Mouse (Mus musculus) embryonic facial prominence, embryonic 14.5 days (tissue): ENCODE measurements around the gene Irak4. TPM values are rescaled to one million over a fixed set of nuclear protein-coding genes. Genes with fewer than 3 reads are reported as not detected.

Experiments
- ATAC-seq: fragments of 200-750 bp; cut with Nextera tagmentation; 2 replicates; pipeline ENCODE4 v1.8.0; 2017; ENCODE audit warnings: low read depth, moderate number of reproducible peaks, moderate TSS enrichment
- DNase-seq: peaks from one replicate; pipeline ENCODE4 v3.0.0-alpha.2; 2015; ENCODE audit warnings: low spot score
- H3K27ac ChIP-seq: fragments of 300-500 bp; sonication (generic); replicated peaks from 2 replicates; pipeline ENCODE4 v1.5.1; 2014; ENCODE audit warnings: low read depth, mild to moderate bottlenecking, low read length, moderate library complexity
- H3K27me3 ChIP-seq: fragments of 300-500 bp; sonication (generic); replicated peaks from 2 replicates; pipeline ENCODE4 v1.6.1; 2014; ENCODE audit warnings: low read length; ENCODE audit not compliant: control insufficient read depth, insufficient read depth
- H3K36me3 ChIP-seq: fragments of 300-500 bp; sonication (generic); 2 replicates; pipeline ENCODE4 v1.6.1; 2014; ENCODE audit warnings: low read length, mixed read lengths; ENCODE audit not compliant: control insufficient read depth, insufficient read depth
- H3K4me1 ChIP-seq: fragments of 300-500 bp; sonication (generic); 2 replicates; pipeline ENCODE4 v1.6.1; 2014; ENCODE audit warnings: antibody characterized with exemption, low read length; ENCODE audit not compliant: control insufficient read depth, insufficient read depth
- H3K4me2 ChIP-seq: fragments of 300-500 bp; sonication (generic); 2 replicates; pipeline ENCODE4 v1.6.1; 2014; ENCODE audit warnings: low read depth, mild to moderate bottlenecking, low read length, moderate library complexity, mixed read lengths
- H3K4me3 ChIP-seq: fragments of 300-500 bp; sonication (generic); 2 replicates; pipeline ENCODE4 v1.5.1; 2014; ENCODE audit warnings: low read depth, mild to moderate bottlenecking, low read length
- H3K9ac ChIP-seq: fragments of 300-500 bp; sonication (generic); 2 replicates; pipeline ENCODE4 v1.6.1; 2014; ENCODE audit warnings: low read depth, mild to moderate bottlenecking, low read length, moderate library complexity, mixed read lengths
- H3K9me3 ChIP-seq: fragments of 300-500 bp; sonication (generic); 2 replicates; pipeline ENCODE4 v1.6.1; 2016; ENCODE audit warnings: low read length; ENCODE audit not compliant: control insufficient read depth
- WGBS: fragments of 180-500 bp; shearing (Covaris S2); extraction: QIAGEN DNeasy Blood & Tissue Kit; methylation state at CpG from one replicate; pipeline ENCODE4 v1.1.7; 2014; 5-methylcytosine and 5-hydroxymethylcytosine counted together
- polyA plus RNA-seq: library from polyadenylated mRNA; unstranded; fragments of >200 nt; fragmentation: Nextera tagmentation; extraction: Ambion mirVana; gene quantifications from 2 replicates; pipeline ENCODE4 v1.2.1, GENCODE M21; 2014

Irak4 gene
- polyA plus RNA-seq, 1 experiment from 2014 or later, result 4.4 TPM

DNA sequence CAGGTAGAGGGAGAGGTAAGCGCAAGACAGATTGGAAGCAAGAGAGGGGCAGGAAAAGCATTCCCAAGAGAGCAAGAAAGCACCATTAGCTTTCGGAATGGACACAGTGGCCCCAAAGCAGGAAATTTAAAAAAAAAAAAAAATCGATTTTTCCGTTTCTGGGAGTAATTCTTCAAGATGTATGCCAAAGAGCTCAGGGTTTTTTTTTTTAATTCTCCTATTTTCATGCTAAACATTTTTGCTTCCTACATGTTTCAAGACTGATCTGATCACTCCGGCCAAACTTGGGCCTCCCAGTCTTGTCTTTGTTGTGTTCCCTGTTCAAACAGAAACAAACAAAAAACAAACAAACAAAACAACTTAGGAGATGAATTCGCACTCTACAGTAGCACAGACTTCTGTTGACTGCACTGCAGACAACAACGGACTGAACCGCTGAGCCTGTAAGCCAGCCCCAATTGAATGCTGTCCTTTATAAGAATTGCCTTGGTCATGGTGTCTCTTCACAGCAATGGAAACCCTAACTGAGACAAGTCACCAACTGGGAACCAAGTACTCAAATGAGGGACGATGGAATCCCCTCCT lies 701 bp downstream of the Irak4 start:
- Histone ChIP-seq H3K27me3 (no peaks in the 10 kb centered on the region), H3K27ac (no peak overlapping the region; the same call in 1 of the 2 replicates), H3K9me3 (no peaks in the 10 kb centered on the region), H3K4me2 (peak overlapping the region; percentile 84), H3K4me1 (peaks cover 4% of the 10 kb centered on the region; the same call in 1 of the 2 replicates), H3K4me3 (peak overlapping the region; percentile 74), H3K9ac (peak overlapping the region; percentile 71), H3K36me3 (no peaks in the 10 kb centered on the region)
- ATAC-seq, result no peak
- no peak for DNase-seq
- 38% methylated on average over 9 of the region's 9 CpGs for WGBS

DNA sequence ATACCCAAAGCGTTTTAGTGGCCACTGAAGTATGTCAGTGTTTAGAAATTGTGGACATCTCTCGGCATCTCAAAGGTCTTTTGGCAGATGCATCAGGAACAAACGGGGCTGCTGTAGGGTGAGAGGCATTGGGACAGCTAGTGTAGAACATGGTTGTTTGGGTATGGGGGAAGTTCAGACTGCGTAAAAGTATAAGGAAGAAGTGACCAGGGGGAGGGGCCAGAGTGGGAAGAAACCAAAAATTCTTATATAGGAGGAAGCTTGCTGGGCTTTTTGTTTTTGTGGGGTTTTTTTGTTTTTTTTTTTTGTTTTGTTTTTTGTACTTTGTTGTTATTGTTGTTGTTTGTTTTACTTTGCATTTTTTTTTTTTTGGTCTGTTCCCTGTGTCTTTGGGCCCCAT lies 1.4 kb downstream of the Irak4 start:
- Histone ChIP-seq H3K9ac (no peak overlapping the region), H3K4me2 (no peak overlapping the region), H3K36me3 (no peaks in the 10 kb centered on the region), H3K27me3 (no peaks in the 10 kb centered on the region), H3K9me3 (0 out of 2 replicates have a peak, but pooled peaks cover 4% of the 10 kb centered on the region), H3K4me1 (peaks cover 4% of the 10 kb centered on the region; the same call in 1 of the 2 replicates), H3K27ac (no peak overlapping the region), H3K4me3 (no peak overlapping the region)
- ATAC-seq, result no peak
- DNase-seq, result no peak
- WGBS, result 82% methylated on average over 4 of the region's 4 CpGs

DNA sequence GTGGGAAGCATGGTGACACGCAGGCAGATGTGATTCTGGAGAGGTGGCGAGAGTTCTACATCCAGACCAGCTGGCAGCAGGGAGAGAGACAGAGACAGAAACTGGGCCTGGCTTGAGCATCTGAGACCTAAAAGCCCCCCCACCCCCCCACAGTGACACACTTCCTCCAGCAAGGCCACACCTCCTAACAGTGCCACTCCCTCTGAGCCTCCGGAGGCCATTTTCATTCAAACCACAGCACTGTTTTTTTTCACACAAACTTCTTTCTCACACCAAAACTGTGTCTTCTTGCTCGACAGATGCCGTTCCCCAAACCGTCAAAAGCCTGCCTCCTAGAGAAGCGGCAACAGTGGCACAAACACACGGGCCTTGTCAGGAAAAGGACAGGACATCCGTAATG lies 10.1 kb downstream of the Irak4 start:
- no peak overlapping the region for H3K27ac ChIP-seq
- H3K4me3 ChIP-seq, result no peak overlapping the region
- H3K27me3 ChIP-seq, result no peaks in the 10 kb centered on the region
- WGBS, result 95% methylated on average over 9 of the region's 9 CpGs
- H3K4me1 ChIP-seq, result no peaks in the 10 kb centered on the region
- DNase-seq (no peak), ATAC-seq (no peak)
- no peak overlapping the region for H3K4me2 ChIP-seq
- H3K9me3 ChIP-seq, result 0 out of 2 replicates have a peak, but pooled peaks cover 11% of the 10 kb centered on the region
- H3K36me3 ChIP-seq, result peaks cover 4% of the 10 kb centered on the region; the same call in 1 of the 2 replicates
- H3K9ac ChIP-seq, result no peak overlapping the region

DNA sequence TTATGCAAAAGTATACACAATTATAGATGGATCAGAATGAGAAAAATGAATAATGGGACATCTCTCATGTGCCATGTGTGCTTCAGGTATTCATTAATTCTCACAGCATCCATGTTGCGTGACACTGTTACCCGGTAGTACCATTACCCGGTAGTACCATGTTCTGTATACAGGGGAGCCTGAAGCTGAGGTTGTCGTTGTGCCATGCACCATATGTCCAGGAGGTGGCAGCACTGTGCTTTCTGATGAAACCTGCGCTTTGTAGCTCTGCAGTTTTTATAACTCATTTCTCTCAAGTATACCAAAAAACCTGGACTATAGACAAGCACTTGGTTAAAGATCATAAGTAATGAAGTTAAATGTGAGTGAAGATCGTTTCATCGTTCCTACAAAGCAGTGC lies 14.0 kb downstream of the Irak4 start:
- Histone ChIP-seq H3K4me2 (no peak overlapping the region), H3K9ac (no peak overlapping the region), H3K27me3 (no peaks in the 10 kb centered on the region), H3K9me3 (no peaks in the 10 kb centered on the region), H3K4me1 (no peaks in the 10 kb centered on the region), H3K4me3 (no peak overlapping the region), H3K36me3 (peaks cover 4% of the 10 kb centered on the region; the same call in 1 of the 2 replicates), H3K27ac (no peak overlapping the region)
- 21% methylated on average over 7 of the region's 7 CpGs for WGBS
- ATAC-seq (peak; percentile 85), DNase-seq (peak; percentile 83)

- Histone ChIP-seq H3K4me1 (no peaks in the 10 kb centered on the region), H3K27me3 (no peaks in the 10 kb centered on the region), H3K4me3 (no peak overlapping the region), H3K9ac (no peak overlapping the region), H3K9me3 (no peaks in the 10 kb centered on the region), H3K4me2 (no peak overlapping the region), H3K36me3 (peaks cover 4% of the 10 kb centered on the region; the same call in 1 of the 2 replicates), H3K27ac (no peak overlapping the region)
- 82% methylated on average over 17 of the region's 17 CpGs for WGBS
- DNase-seq (no peak), ATAC-seq (no peak)
Measured at GRCm38 (mm10) chr15:94558895-94559656, 15.6 kb downstream of the Irak4 start.

DNA sequence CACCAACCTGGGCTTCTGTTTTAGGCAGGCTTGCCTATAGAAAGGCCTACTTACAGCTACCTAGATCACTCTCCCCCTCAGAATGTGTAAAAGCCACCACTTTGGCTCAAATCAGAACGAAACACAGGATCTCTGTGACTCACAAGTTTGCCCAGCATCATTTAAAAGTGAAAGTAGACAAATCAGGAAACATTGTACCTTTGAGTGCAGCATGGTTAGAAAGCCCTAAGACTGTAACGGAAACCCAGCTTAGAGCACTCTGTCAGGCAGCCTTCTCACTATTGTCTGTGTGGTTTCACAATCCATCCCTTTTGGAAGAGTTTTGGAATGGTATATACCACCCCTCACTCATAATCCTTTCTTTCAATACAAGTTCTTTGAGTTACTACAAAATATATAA lies 21.5 kb downstream of the Irak4 start:
- Histone ChIP-seq H3K27me3 (no peaks in the 10 kb centered on the region), H3K4me2 (no peak overlapping the region), H3K4me1 (no peaks in the 10 kb centered on the region), H3K27ac (no peak overlapping the region), H3K36me3 (no peaks in the 10 kb centered on the region), H3K9me3 (no peaks in the 10 kb centered on the region), H3K9ac (no peak overlapping the region), H3K4me3 (no peak overlapping the region)
- DNase-seq, result no peak
- no peak for ATAC-seq
- 84% methylated on average over 2 of the region's 2 CpGs for WGBS

DNA sequence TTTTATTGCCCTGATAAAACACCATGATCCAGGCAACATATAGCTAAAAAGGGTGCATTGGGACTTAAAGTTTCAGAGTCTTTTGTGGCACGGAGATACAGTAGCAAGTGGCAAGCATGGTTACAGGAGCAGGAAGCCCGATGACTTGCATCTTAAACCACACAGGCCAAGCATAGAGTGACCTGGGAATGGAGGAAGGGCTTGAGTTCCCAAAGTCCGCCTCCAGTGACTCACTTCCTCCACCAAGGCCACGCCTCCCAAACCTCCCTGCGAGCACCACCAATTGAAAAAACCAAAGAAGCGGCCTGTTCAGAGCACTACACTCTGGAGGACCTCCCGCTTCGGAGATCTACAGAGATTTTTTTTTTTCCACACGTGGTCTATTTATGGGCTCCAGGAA lies 22.4 kb downstream of the Irak4 start:
- 82% methylated on average over 9 of the region's 9 CpGs for WGBS
- ATAC-seq (no peak), DNase-seq (no peak)

GRCm38 (mm10) chr15:94568496-94569182 lies 25.2 kb downstream of the Irak4 start:
- no peaks in the 10 kb centered on the region for H3K36me3 ChIP-seq
- no peaks in the 10 kb centered on the region for H3K27me3 ChIP-seq
- H3K9me3 ChIP-seq, result no peaks in the 10 kb centered on the region
- H3K9ac ChIP-seq, result no peak overlapping the region
- ATAC-seq (no peak), DNase-seq (no peak)
- no peaks in the 10 kb centered on the region for H3K4me1 ChIP-seq
- WGBS, result 81% methylated on average over 10 of the region's 10 CpGs
- no peak overlapping the region for H3K27ac ChIP-seq
- no peak overlapping the region for H3K4me2 ChIP-seq
- H3K4me3 ChIP-seq, result no peak overlapping the region

More for the DNA sequence above, 22.4 kb downstream of the Irak4 start:
- no peak overlapping the region for H3K27ac ChIP-seq
- H3K9ac ChIP-seq, result no peak overlapping the region
- H3K27me3 ChIP-seq, result no peaks in the 10 kb centered on the region
- no peaks in the 10 kb centered on the region for H3K36me3 ChIP-seq
- no peak overlapping the region for H3K4me3 ChIP-seq
- no peaks in the 10 kb centered on the region for H3K9me3 ChIP-seq
- H3K4me1 ChIP-seq, result no peaks in the 10 kb centered on the region
- H3K4me2 ChIP-seq, result no peak overlapping the region
